Mouse (Mus musculus): ENCODE measurements around the gene Vwa3a.

DNA sequence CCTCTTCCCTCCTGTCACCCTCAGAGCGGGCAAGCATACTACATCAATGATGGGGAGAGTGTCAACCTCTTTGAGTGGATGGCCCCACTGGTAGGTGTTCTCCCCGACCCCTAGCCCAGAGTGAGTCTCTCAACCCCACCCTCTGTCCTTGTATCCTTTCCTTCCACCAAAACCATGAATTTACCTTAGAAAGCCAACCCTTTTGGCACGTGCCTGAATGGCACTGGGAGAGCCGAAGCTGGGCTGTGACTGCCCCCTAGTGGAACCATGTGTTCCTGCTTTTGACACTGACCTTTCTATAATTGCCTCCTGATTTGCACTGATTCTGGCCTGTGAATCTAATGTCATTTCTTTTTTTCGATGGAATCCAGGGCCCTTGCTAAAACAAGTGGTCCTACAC, 84.1 kb downstream of the Vwa3a start:
- TF ChIP-seq CTCF (IDR thresholded peaks at IDR 0.05; ENCODE audit: extremely low read depth, insufficient read depth, insufficient read length, insufficient replicate concordance), result peak; percentile 86; the same call in 1 of the 2 replicates
- TF ChIP-seq POLR2A (IDR thresholded peaks at IDR 0.05; ENCODE audit: low read depth, low read length), result no peak

Data from spleen, adult 2 months (tissue).